Mouse (Mus musculus) embryonic fibroblast, embryonic 13.5 days (primary cell): ENCODE measurements around the gene Eif4ebp2.

Experiments used
- CTCF ChIP-seq: IDR thresholded peaks from 2 replicates; pipeline ENCODE4 v1.5.1; 2011; ENCODE audit warnings: mild to moderate bottlenecking, control low read depth, low read length, moderate library complexity, borderline replicate concordance; ENCODE audit not compliant: insufficient read depth
- POLR2A ChIP-seq: IDR thresholded peaks from 2 replicates; pipeline ENCODE4 v1.6.1; 2011; ENCODE audit warnings: low read depth, mild to moderate bottlenecking, control low read depth, low read length, moderate library complexity

GRCm38 (mm10) chr10:61492040-61492439 lies 39.6 kb upstream of the Eif4ebp2 start:
- peak; percentile 87 for TF ChIP-seq CTCF
- TF ChIP-seq POLR2A = no peak
